Mouse (Mus musculus): ENCODE measurements around the gene Man2a2.
A peak's percentile ranks its signal among the peaks of the same experiment; 100 is the strongest.
"Not testable (repeated sequence)": the region's sequence is repeated elsewhere in the genome, so short reads cannot be mapped to it uniquely, and the experiment has no call there.

Man2a2 gene

GRCm38 (mm10) chr7:80400099-80400498 is 28.9 kb upstream of the Man2a2 start:
- no peak for DNase-seq (ENCODE audit: low spot score)

- peak; percentile 47 for DNase-seq (ENCODE audit: low spot score)
Measured at GRCm38 (mm10) chr7:80398654-80399444, 27.7 kb upstream of the Man2a2 start.

GRCm38 (mm10) chr7:80397986-80398385 is 26.8 kb upstream of the Man2a2 start:
- no peak for DNase-seq (ENCODE audit: low spot score)

GRCm38 (mm10) chr7:80396427-80396826 is 25.3 kb upstream of the Man2a2 start:
- not testable (repeated sequence) for DNase-seq (ENCODE audit: low spot score)

GRCm38 (mm10) chr7:80394600-80394999 is 23.4 kb upstream of the Man2a2 start:
- no peak for DNase-seq (ENCODE audit: low spot score)

GRCm38 (mm10) chr7:80392119-80392518 is 20.9 kb upstream of the Man2a2 start:
- peak; percentile 40 for DNase-seq (ENCODE audit: low spot score)

GRCm38 (mm10) chr7:80387633-80388543 is 16.7 kb upstream of the Man2a2 start, which contains the start of gene Fes:
TSS of gene Fes (minus strand) at chr7:80387946.
- DNase-seq (ENCODE audit: low spot score) = peak; percentile 60

GRCm38 (mm10) chr7:80387033-80387632 is 16.0 kb upstream of the Man2a2 start:
- peak; percentile 50 for DNase-seq (ENCODE audit: low spot score)

GRCm38 (mm10) chr7:80386235-80386930 is 15.2 kb upstream of the Man2a2 start:
- DNase-seq (ENCODE audit: low spot score) = peak; percentile 98

GRCm38 (mm10) chr7:80382919-80383318 is 11.7 kb upstream of the Man2a2 start:
- no peak for DNase-seq (ENCODE audit: low spot score)

GRCm38 (mm10) chr7:80379531-80379930 is 8.4 kb upstream of the Man2a2 start:
- DNase-seq (ENCODE audit: low spot score) = peak; percentile 67

GRCm38 (mm10) chr7:80377471-80377870 is 6.3 kb upstream of the Man2a2 start:
- DNase-seq (ENCODE audit: low spot score) = peak; percentile 85

- DNase-seq (ENCODE audit: low spot score) = no peak
Measured at GRCm38 (mm10) chr7:80376192-80376591, 5.0 kb upstream of the Man2a2 start.

GRCm38 (mm10) chr7:80375376-80376039 is 4.3 kb upstream of the Man2a2 start:
- no peak for DNase-seq (ENCODE audit: low spot score)

- no peak for DNase-seq (ENCODE audit: low spot score)
Measured at GRCm38 (mm10) chr7:80374733-80375132, 3.6 kb upstream of the Man2a2 start.

GRCm38 (mm10) chr7:80374280-80374679 is 3.1 kb upstream of the Man2a2 start:
- DNase-seq (ENCODE audit: low spot score) = no peak

- DNase-seq (ENCODE audit: low spot score) = no peak
Measured at GRCm38 (mm10) chr7:80373850-80374249, 2.7 kb upstream of the Man2a2 start.

- no peak for DNase-seq (ENCODE audit: low spot score)
Measured at GRCm38 (mm10) chr7:80373352-80373751, 2.2 kb upstream of the Man2a2 start.

GRCm38 (mm10) chr7:80372667-80373066 is 1.5 kb upstream of the Man2a2 start:
- DNase-seq (ENCODE audit: low spot score) = no peak

GRCm38 (mm10) chr7:80372166-80372565 is 991 bp upstream of the Man2a2 start:
- no peak for DNase-seq (ENCODE audit: low spot score)

GRCm38 (mm10) chr7:80370649-80371040 is 530 bp downstream of the Man2a2 start:
- peak; percentile 94 for DNase-seq (ENCODE audit: low spot score)

All from testis, postnatal 10 days (tissue).